Mouse (Mus musculus) stomach, embryonic 15.5 days (tissue): Measurements from ENCODE around the gene Asic2. TPM values are rescaled to one million over a fixed set of nuclear protein-coding genes. Genes with fewer than 3 reads are reported as not detected.
"Not testable (repeated sequence)": the region's sequence is repeated elsewhere in the genome, so short reads cannot be mapped to it uniquely, and the experiment has no call there.

ENCODE experiments used
- ATAC-seq: fragments of 200-750 bp; cut with Nextera tagmentation; 2 replicates; pipeline ENCODE4 v1.8.0; 2017; ENCODE audit warnings: low read depth, moderate number of reproducible peaks, moderate TSS enrichment; ENCODE audit not compliant: insufficient read depth, low FRiP score
- H3K27ac ChIP-seq: fragments of 300-500 bp; sonication (generic); 2 replicates; pipeline ENCODE4 v1.5.1; 2015; ENCODE audit warnings: mild to moderate bottlenecking, inconsistent platforms
- H3K27me3 ChIP-seq: fragments of 300-500 bp; sonication (generic); replicated peaks from 2 replicates; pipeline ENCODE4 v1.6.1; 2015; ENCODE audit warnings: inconsistent platforms
- H3K36me3 ChIP-seq: fragments of 300-500 bp; sonication (generic); 2 replicates; pipeline ENCODE4 v1.6.1; 2015; ENCODE audit warnings: inconsistent platforms
- H3K4me1 ChIP-seq: fragments of 300-500 bp; sonication (generic); 2 replicates; pipeline ENCODE4 v1.6.1; 2015; ENCODE audit warnings: inconsistent platforms
- H3K4me2 ChIP-seq: fragments of 300-500 bp; sonication (generic); 2 replicates; pipeline ENCODE4 v1.6.1; 2015; ENCODE audit warnings: mild to moderate bottlenecking, inconsistent platforms
- H3K4me3 ChIP-seq: fragments of 300-500 bp; sonication (generic); replicated peaks from 2 replicates; pipeline ENCODE4 v1.5.1; 2015; ENCODE audit warnings: inconsistent platforms
- H3K9ac ChIP-seq: fragments of 300-500 bp; sonication (generic); 2 replicates; pipeline ENCODE4 v1.6.1; 2015; ENCODE audit warnings: inconsistent platforms
- H3K9me3 ChIP-seq: fragments of 300-500 bp; sonication (generic); 2 replicates; pipeline ENCODE4 v1.6.1; 2016; ENCODE audit warnings: inconsistent platforms
- WGBS: fragments of 180-500 bp; shearing (Covaris S2); methylation state at CpG from one replicate; pipeline ENCODE4 v1.1.7; 2015; 5-methylcytosine and 5-hydroxymethylcytosine counted together
- polyA plus RNA-seq: library from polyadenylated mRNA; unstranded; fragments of >200 nt; fragmentation: Nextera tagmentation; extraction: Ambion mirVana; gene quantifications from 2 replicates; pipeline ENCODE4 v1.2.1, GENCODE M21; 2015

The Asic2 gene
- polyA plus RNA-seq, 1 experiment from 2014 or later = 0.65 TPM

- 33% methylated on average over 8 of the region's 8 CpGs for WGBS
- no peak overlapping the region for H3K4me2 ChIP-seq
- ATAC-seq = no peak
- no peak overlapping the region for H3K9ac ChIP-seq
- no peaks in the 10 kb centered on the region for H3K27me3 ChIP-seq
- no peak overlapping the region for H3K4me3 ChIP-seq
- H3K27ac ChIP-seq = no peak overlapping the region
- no peaks in the 10 kb centered on the region for H3K9me3 ChIP-seq
- no peaks in the 10 kb centered on the region for H3K36me3 ChIP-seq
- no peaks in the 10 kb centered on the region for H3K4me1 ChIP-seq
Measured at GRCm38 (mm10) chr11:81371545-81371944, 596.7 kb downstream of the Asic2 start.

GRCm38 (mm10) chr11:81370426-81370810 is 597.8 kb downstream of the Asic2 start:
- no peak overlapping the region for H3K4me2 ChIP-seq
- H3K27ac ChIP-seq = no peak overlapping the region
- no peak for ATAC-seq
- H3K9ac ChIP-seq = no peak overlapping the region
- no peaks in the 10 kb centered on the region for H3K36me3 ChIP-seq
- 61% methylated on average over 8 of the region's 8 CpGs for WGBS
- no peaks in the 10 kb centered on the region for H3K4me1 ChIP-seq
- no peak overlapping the region for H3K4me3 ChIP-seq
- H3K9me3 ChIP-seq = no peaks in the 10 kb centered on the region
- H3K27me3 ChIP-seq = no peaks in the 10 kb centered on the region

GRCm38 (mm10) chr11:81369497-81370425 is 598.5 kb downstream of the Asic2 start:
- Histone ChIP-seq H3K4me3 (no peak overlapping the region), H3K4me2 (no peak overlapping the region), H3K27ac (no peak overlapping the region), H3K36me3 (no peaks in the 10 kb centered on the region), H3K9ac (no peak overlapping the region), H3K4me1 (no peaks in the 10 kb centered on the region), H3K9me3 (no peaks in the 10 kb centered on the region), H3K27me3 (no peaks in the 10 kb centered on the region)
- no peak for ATAC-seq
- 48% methylated on average over 10 of the region's 10 CpGs for WGBS

- Histone ChIP-seq H3K4me2 (no peak overlapping the region), H3K4me1 (no peaks in the 10 kb centered on the region), H3K36me3 (no peaks in the 10 kb centered on the region), H3K4me3 (no peak overlapping the region), H3K27ac (no peak overlapping the region), H3K27me3 (no peaks in the 10 kb centered on the region), H3K9me3 (no peaks in the 10 kb centered on the region), H3K9ac (no peak overlapping the region)
- ATAC-seq = no peak
- 88% methylated on average over 3 of the region's 3 CpGs for WGBS
Measured at GRCm38 (mm10) chr11:81364442-81364841, 603.8 kb downstream of the Asic2 start.

- H3K36me3 ChIP-seq = no peaks in the 10 kb centered on the region
- H3K4me3 ChIP-seq = no peak overlapping the region
- H3K4me1 ChIP-seq = no peaks in the 10 kb centered on the region
- H3K27ac ChIP-seq = no peak overlapping the region
- no peak overlapping the region for H3K4me2 ChIP-seq
- H3K27me3 ChIP-seq = no peaks in the 10 kb centered on the region
- 43% methylated on average over 3 of the region's 3 CpGs for WGBS
- H3K9ac ChIP-seq = no peak overlapping the region
- ATAC-seq = no peak
- no peaks in the 10 kb centered on the region for H3K9me3 ChIP-seq
Measured at GRCm38 (mm10) chr11:81362461-81362860, 605.8 kb downstream of the Asic2 start.

GRCm38 (mm10) chr11:81361040-81361439 is 607.2 kb downstream of the Asic2 start:
- no peak for ATAC-seq
- H3K4me1 ChIP-seq = no peaks in the 10 kb centered on the region
- no peaks in the 10 kb centered on the region for H3K9me3 ChIP-seq

GRCm38 (mm10) chr11:81350498-81350897 is 617.8 kb downstream of the Asic2 start:
- not testable (repeated sequence) for H3K27me3 ChIP-seq, H3K9me3 ChIP-seq, ATAC-seq, H3K4me3 ChIP-seq, H3K27ac ChIP-seq, H3K9ac ChIP-seq, H3K36me3 ChIP-seq, H3K4me1 ChIP-seq, H3K4me2 ChIP-seq
- WGBS = 58% methylated on average over 6 of the region's 6 CpGs

More at GRCm38 (mm10) chr11:81361040-81361439, 607.2 kb downstream of the Asic2 start:
- Histone ChIP-seq H3K36me3 (no peaks in the 10 kb centered on the region), H3K27me3 (no peaks in the 10 kb centered on the region), H3K4me3 (no peak overlapping the region), H3K4me2 (no peak overlapping the region), H3K9ac (no peak overlapping the region), H3K27ac (no peak overlapping the region)
- WGBS = 74% methylated on average over 4 of the region's 4 CpGs

GRCm38 (mm10) chr11:81331977-81332376 is 636.3 kb downstream of the Asic2 start:
- ATAC-seq = no peak
- H3K4me1 ChIP-seq = no peaks in the 10 kb centered on the region
- H3K9ac ChIP-seq = no peak overlapping the region
- no peak overlapping the region for H3K27ac ChIP-seq
- no peaks in the 10 kb centered on the region for H3K27me3 ChIP-seq
- no peak overlapping the region for H3K4me3 ChIP-seq
- H3K36me3 ChIP-seq = no peaks in the 10 kb centered on the region
- H3K4me2 ChIP-seq = no peak overlapping the region
- WGBS = 65% methylated on average over 2 of the region's 2 CpGs
- no peaks in the 10 kb centered on the region for H3K9me3 ChIP-seq

- ATAC-seq = no peak
- H3K4me3 ChIP-seq = no peak overlapping the region
- no peak overlapping the region for H3K9ac ChIP-seq
- H3K4me2 ChIP-seq = no peak overlapping the region
- no peak overlapping the region for H3K27ac ChIP-seq
- no peaks in the 10 kb centered on the region for H3K4me1 ChIP-seq
- WGBS = 67% methylated on average over 3 of the region's 3 CpGs
- no peaks in the 10 kb centered on the region for H3K9me3 ChIP-seq
- no peaks in the 10 kb centered on the region for H3K36me3 ChIP-seq
- H3K27me3 ChIP-seq = no peaks in the 10 kb centered on the region
Measured at GRCm38 (mm10) chr11:81330982-81331381, 637.3 kb downstream of the Asic2 start.

GRCm38 (mm10) chr11:81328088-81328487 is 640.2 kb downstream of the Asic2 start:
- Histone ChIP-seq H3K4me2 (no peak overlapping the region), H3K27ac (no peak overlapping the region), H3K27me3 (no peaks in the 10 kb centered on the region), H3K9ac (no peak overlapping the region), H3K9me3 (no peaks in the 10 kb centered on the region), H3K4me3 (no peak overlapping the region), H3K36me3 (no peaks in the 10 kb centered on the region), H3K4me1 (no peaks in the 10 kb centered on the region)
- WGBS = 75% methylated on average over 5 of the region's 5 CpGs
- ATAC-seq = no peak

- Histone ChIP-seq H3K4me1 (no peaks in the 10 kb centered on the region), H3K4me3 (no peak overlapping the region), H3K36me3 (no peaks in the 10 kb centered on the region), H3K9me3 (no peaks in the 10 kb centered on the region), H3K4me2 (no peak overlapping the region), H3K27ac (no peak overlapping the region), H3K9ac (no peak overlapping the region), H3K27me3 (no peaks in the 10 kb centered on the region)
- ATAC-seq = no peak
- 79% methylated on average over 4 of the region's 4 CpGs for WGBS
Measured at GRCm38 (mm10) chr11:81323146-81323545, 645.1 kb downstream of the Asic2 start.

GRCm38 (mm10) chr11:81322466-81322865 is 645.8 kb downstream of the Asic2 start:
- no peak for ATAC-seq
- H3K4me3 ChIP-seq = no peak overlapping the region
- no peaks in the 10 kb centered on the region for H3K9me3 ChIP-seq
- no peaks in the 10 kb centered on the region for H3K27me3 ChIP-seq
- no peak overlapping the region for H3K27ac ChIP-seq
- H3K4me1 ChIP-seq = no peaks in the 10 kb centered on the region
- H3K4me2 ChIP-seq = no peak overlapping the region
- no peaks in the 10 kb centered on the region for H3K36me3 ChIP-seq
- WGBS = 81% methylated on average over 8 of the region's 8 CpGs
- H3K9ac ChIP-seq = no peak overlapping the region
